In the genomic region with DNA sequence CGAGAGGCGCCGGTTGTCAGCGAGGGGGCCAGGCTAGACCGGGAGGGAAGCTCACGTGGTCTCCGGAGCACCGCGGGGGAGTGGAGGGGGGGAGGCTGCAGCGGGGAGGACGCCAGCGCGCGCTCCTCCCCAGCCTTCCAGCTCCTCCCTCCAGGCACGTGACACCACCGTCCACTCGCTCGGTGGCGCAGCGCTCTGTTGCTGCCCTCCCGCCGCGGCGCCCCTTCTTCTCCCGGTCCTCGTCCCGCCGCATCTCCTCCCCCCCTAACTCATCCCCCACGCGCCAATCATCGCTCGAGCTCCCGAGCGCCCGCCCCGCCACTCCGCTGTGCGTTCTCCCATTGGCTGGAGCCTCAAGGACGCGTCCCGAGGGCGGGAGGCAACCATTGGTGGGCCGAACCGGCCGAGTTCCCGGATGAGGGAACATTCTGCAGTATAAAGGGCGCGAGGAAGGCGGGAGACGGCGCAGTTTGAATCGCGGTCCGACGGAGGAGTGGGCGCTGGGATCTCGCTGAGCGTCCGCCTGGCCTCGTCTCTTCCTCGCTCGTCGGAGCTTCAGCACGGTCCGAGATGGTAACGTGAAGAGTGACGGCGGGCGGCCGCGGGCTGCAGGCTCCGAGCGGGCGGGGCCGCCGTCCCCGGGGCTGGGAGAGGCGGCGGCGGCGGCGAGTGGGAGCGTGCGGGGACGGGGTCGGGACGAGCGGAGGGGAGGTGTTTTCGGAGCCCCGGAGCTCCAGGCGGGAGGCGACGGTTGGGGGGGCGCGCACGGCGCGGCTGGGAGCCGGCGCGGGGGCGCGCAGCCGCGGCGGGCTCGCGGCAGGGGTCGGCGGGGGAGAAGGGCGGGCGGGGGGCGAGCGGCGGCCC, we compare ENCODE assay signal across 8 mouse cellular contexts. TPM values are rescaled to one million over a fixed set of nuclear protein-coding genes. Genes with fewer than 3 reads are reported as not detected.
A peak's percentile ranks its signal among the peaks of the same experiment; 100 is the strongest.
DNase-seq lines count a peak whose midpoint lies in the region; ATAC-seq and TF ChIP-seq lines count a peak whose summit lies in the region.

A gene (plus strand): TSS at position 364 of the 864 bp plus-strand sequence.

- H3K27ac ChIP-seq in hindbrain, embryonic 10.5 days = peak within 1 kb of the TSS; percentile 99
- peak within 1 kb of the TSS; percentile 94 for H3K27ac ChIP-seq in lung, postnatal 0 days (ENCODE audit: low read length)

- TF ChIP-seq EP300 in lung, postnatal 0 days (IDR thresholded peaks at IDR 0.05) = no peak

- H3K4me1 ChIP-seq in hindbrain, embryonic 10.5 days (replicated peaks) = peaks cover 33% of the 10 kb centered on the region
- H3K4me1 ChIP-seq in lung, postnatal 0 days (ENCODE audit: insufficient read depth, low read depth, low read length) = peaks cover 4% of the 10 kb centered on the region; the same call in 1 of the 2 replicates

- H3K27me3 ChIP-seq in hindbrain, embryonic 10.5 days (ENCODE audit: insufficient read depth, poor library complexity, severe bottlenecking) = no peaks in the 10 kb centered on the region
- H3K27me3 ChIP-seq in lung, postnatal 0 days (replicated peaks; ENCODE audit: insufficient read depth, low read length) = no peaks in the 10 kb centered on the region

- peak within 1 kb of the TSS; percentile 89 for H3K4me3 ChIP-seq in hindbrain, embryonic 10.5 days
- peak within 1 kb of the TSS; percentile 85 for H3K4me3 ChIP-seq in lung, postnatal 0 days (ENCODE audit: low read depth, low read length)

- ATAC-seq in frontal cortex, adult (ENCODE audit: low TSS enrichment) = peak; percentile 82
- peak; percentile 94 for ATAC-seq in lung, postnatal 0 days

- under 1% methylated on average over 110 of the region's 115 CpGs for WGBS in hindbrain, embryonic 10.5 days
- under 1% methylated on average over 64 of the region's 115 CpGs for WGBS in lung, postnatal 0 days

- H3K9me3 ChIP-seq in hindbrain, embryonic 10.5 days = no peaks in the 10 kb centered on the region
- H3K9me3 ChIP-seq in lung, postnatal 0 days (ENCODE audit: low read length) = no peaks in the 10 kb centered on the region

- H3K36me3 ChIP-seq in hindbrain, embryonic 10.5 days = peaks cover 11% of the 10 kb centered on the region
- no peaks in the 10 kb centered on the region for H3K36me3 ChIP-seq in lung, postnatal 0 days (ENCODE audit: insufficient read depth, low read length)

- peak within 1 kb of the TSS; percentile 66 for H3K9ac ChIP-seq in lung, postnatal 0 days (replicated peaks; ENCODE audit: low read depth)

- peak within 1 kb of the TSS; percentile 93 for H3K4me2 ChIP-seq in lung, postnatal 0 days (replicated peaks; ENCODE audit: low read depth, low read length)

- peak; percentile 94 for DNase-seq in MEL-GATA-1-ER (ENCODE audit: extremely low read depth, low read depth)
- peak; percentile 98 for DNase-seq in cerebellum, adult 8-10 months
- peak; percentile 99 for DNase-seq in hindbrain, embryonic 10.5 days (ENCODE audit: low spot score)
- DNase-seq in layer of hippocampus, adult 9-11 months = peak; percentile 98
- peak; percentile 99 for DNase-seq in lung, postnatal 0 days (ENCODE audit: low spot score)
- DNase-seq in ovary, postnatal 14 days (ENCODE audit: low spot score) = peak; percentile 97
- DNase-seq in thymus, postnatal 14 days = peak; percentile 99

- peak; percentile 31 for TF ChIP-seq CTCF in lung, postnatal 0 days (IDR thresholded peaks at IDR 0.05)

RNA-seq across cellular contexts. Expression of the gene that starts here (rescaled TPM):
- polyA plus RNA-seq in hindbrain, embryonic 10.5 days (2016; fragmentation: Nextera tagmentation; extraction: Ambion mirVana) = 3,095 and 3,165 TPM in 2 replicates
- 577 and 614 TPM in 2 replicates for polyA plus RNA-seq in lung, postnatal 0 days (2015; fragmentation: Nextera tagmentation; extraction: Ambion mirVana)

Comparison
In these comparisons a context has a peak if more than half of its experiments do, and no peak if none do; other contexts are left out.
1. Peak in every context shown above with its lines: DNase-seq, ATAC-seq, H3K4me3 ChIP-seq and H3K27ac ChIP-seq.